Mouse (Mus musculus) testis, adult 2 months (tissue): Measurements from ENCODE around the gene Spin2-ps6.
"Not testable (repeated sequence)": the region's sequence is repeated elsewhere in the genome, so short reads cannot be mapped to it uniquely, and the experiment has no call there.

Source experiments
- CTCF ChIP-seq: fragments of 200-500 bp; IDR thresholded peaks from 2 replicates; pipeline ENCODE4 v1.5.1; 2012; ENCODE audit warnings: low read depth, mild to moderate bottlenecking, inconsistent platforms, low read length, moderate library complexity; ENCODE audit not compliant: control insufficient read depth, insufficient read depth, insufficient replicate concordance
- POLR2A ChIP-seq: fragments of 200-500 bp; IDR thresholded peaks from 2 replicates; pipeline ENCODE4 v1.6.1; 2012; ENCODE audit warnings: low read depth, mild to moderate bottlenecking, inconsistent platforms, low read length, moderate library complexity; ENCODE audit not compliant: control insufficient read depth

- TF ChIP-seq CTCF, POLR2A: not testable (repeated sequence)
Observed at GRCm38 (mm10) chrX:33234569-33234968, at the start of gene Spin2-ps6.
